Mouse (Mus musculus): ENCODE measurements around the gene Ciapin1. TPM values are rescaled to one million over a fixed set of nuclear protein-coding genes. Genes with fewer than 3 reads are reported as not detected.

Ciapin1 gene
- polyA plus RNA-seq, 1 experiment = 32.8 TPM

DNA sequence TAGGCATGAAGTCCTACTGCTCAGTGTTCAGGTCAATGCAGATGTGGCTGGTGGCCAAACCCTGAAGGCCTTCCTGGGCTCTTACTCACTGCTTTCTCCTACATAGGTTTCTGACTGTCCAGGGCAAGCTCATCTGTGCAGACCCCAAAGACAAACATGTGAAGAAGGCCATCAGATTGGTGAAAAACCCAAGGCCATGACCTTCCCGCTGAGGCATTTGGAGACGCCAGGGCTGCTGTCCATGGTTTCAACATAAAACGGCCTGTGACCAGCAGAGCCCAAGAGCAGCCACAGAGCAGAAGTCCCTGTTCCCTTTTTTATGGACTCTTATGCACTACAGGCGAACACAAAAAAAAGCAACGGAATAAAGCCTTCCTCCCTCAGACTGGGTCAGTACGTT is 26.5 kb downstream of the Ciapin1 start:
- TF ChIP-seq POLR2A (IDR thresholded peaks at IDR 0.05; ENCODE audit: low read depth, low read length) = no peak
- TF ChIP-seq CTCF (IDR thresholded peaks at IDR 0.05; ENCODE audit: extremely low read depth, insufficient read depth, insufficient read length, insufficient replicate concordance) = no peak
- Histone ChIP-seq H3K4me1 (ENCODE audit: control insufficient read depth, insufficient read depth, insufficient read length) (no peaks in the 10 kb centered on the region), H3K27me3 (ENCODE audit: control insufficient read depth, insufficient read depth, low read length) (no peaks in the 10 kb centered on the region), H3K4me3 (ENCODE audit: extremely low read depth, insufficient read depth, insufficient read length) (no peak overlapping the region), H3K36me3 (ENCODE audit: control insufficient read depth, insufficient read depth, low read length) (no peaks in the 10 kb centered on the region), H3K27ac (ENCODE audit: insufficient read depth, low read length) (no peak overlapping the region)
- WGBS = 66% methylated on average over 6 of the region's 6 CpGs
- no peak for DNase-seq (ENCODE audit: low read depth in 1 of 2, low spot score in 2 of 2)

GRCm38 (mm10) chr8:94810855-94811254 is 27.3 kb downstream of the Ciapin1 start:
- TF ChIP-seq POLR2A (IDR thresholded peaks at IDR 0.05; ENCODE audit: low read depth, low read length) (no peak), CTCF (IDR thresholded peaks at IDR 0.05; ENCODE audit: extremely low read depth, insufficient read depth, insufficient read length, insufficient replicate concordance) (no peak)

GRCm38 (mm10) chr8:94810153-94810552 is 28.0 kb downstream of the Ciapin1 start, which contains the start of gene Ccl17:
TSS of gene Ccl17 (plus strand) at chr8:94810453.
- H3K4me3 ChIP-seq (ENCODE audit: extremely low read depth, insufficient read depth, insufficient read length) = no peak within 1 kb of the TSS
- 64% methylated on average over 3 of the region's 3 CpGs for WGBS

More at GRCm38 (mm10) chr8:94810855-94811254, 27.3 kb downstream of the Ciapin1 start:
- WGBS = 81% methylated on average over 5 of the region's 5 CpGs
- Histone ChIP-seq H3K4me1 (ENCODE audit: control insufficient read depth, insufficient read depth, insufficient read length) (no peaks in the 10 kb centered on the region), H3K36me3 (ENCODE audit: control insufficient read depth, insufficient read depth, low read length) (no peaks in the 10 kb centered on the region), H3K27me3 (ENCODE audit: control insufficient read depth, insufficient read depth, low read length) (no peaks in the 10 kb centered on the region), H3K4me3 (ENCODE audit: extremely low read depth, insufficient read depth, insufficient read length) (no peak overlapping the region), H3K27ac (ENCODE audit: insufficient read depth, low read length) (no peak overlapping the region)
- DNase-seq (ENCODE audit: low read depth in 1 of 2, low spot score in 2 of 2) = no peak

DNA sequence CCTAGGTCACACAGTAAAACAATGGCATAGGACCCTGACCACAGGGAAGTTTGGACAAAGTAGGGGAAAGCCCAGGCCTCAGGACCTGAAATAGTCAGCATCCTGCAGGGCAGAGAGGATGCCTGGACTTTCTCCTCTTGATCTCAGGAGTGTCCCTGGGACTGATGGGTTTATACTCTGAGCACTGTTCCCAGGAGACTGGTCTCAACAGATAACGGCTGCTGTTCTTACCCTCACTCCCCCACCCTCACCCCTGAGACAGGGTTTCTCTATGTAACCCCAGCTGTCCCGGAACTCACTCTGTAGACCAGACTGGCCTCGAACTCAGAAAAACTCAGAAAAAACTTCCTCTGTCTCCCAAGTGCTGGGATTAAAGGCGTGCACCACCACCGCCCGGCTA is 29.8 kb downstream of the Ciapin1 start:
- no peak for TF ChIP-seq CTCF (IDR thresholded peaks at IDR 0.05; ENCODE audit: extremely low read depth, insufficient read depth, insufficient read length, insufficient replicate concordance)
- no peak for TF ChIP-seq POLR2A (IDR thresholded peaks at IDR 0.05; ENCODE audit: low read depth, low read length)
- no peaks in the 10 kb centered on the region for H3K36me3 ChIP-seq (ENCODE audit: control insufficient read depth, insufficient read depth, low read length)
- H3K4me1 ChIP-seq (ENCODE audit: control insufficient read depth, insufficient read depth, insufficient read length) = no peaks in the 10 kb centered on the region
- H3K27me3 ChIP-seq (ENCODE audit: control insufficient read depth, insufficient read depth, low read length) = no peaks in the 10 kb centered on the region
- DNase-seq (ENCODE audit: low read depth in 1 of 2, low spot score in 2 of 2) = no peak
- H3K4me3 ChIP-seq (ENCODE audit: extremely low read depth, insufficient read depth, insufficient read length) = no peak overlapping the region
- H3K27ac ChIP-seq (ENCODE audit: insufficient read depth, low read length) = no peak overlapping the region
- WGBS = 82% methylated on average over 6 of the region's 6 CpGs

More at GRCm38 (mm10) chr8:94810153-94810552, 28.0 kb downstream of the Ciapin1 start, which contains the start of gene Ccl17:
- no peak for TF ChIP-seq POLR2A (IDR thresholded peaks at IDR 0.05; ENCODE audit: low read depth, low read length)
- no peak for TF ChIP-seq CTCF (IDR thresholded peaks at IDR 0.05; ENCODE audit: extremely low read depth, insufficient read depth, insufficient read length, insufficient replicate concordance)
- no peak for DNase-seq (ENCODE audit: low read depth in 1 of 2, low spot score in 2 of 2)
- H3K4me1 ChIP-seq (ENCODE audit: control insufficient read depth, insufficient read depth, insufficient read length) = no peaks in the 10 kb centered on the region
- H3K36me3 ChIP-seq (ENCODE audit: control insufficient read depth, insufficient read depth, low read length) = no peaks in the 10 kb centered on the region
- H3K27me3 ChIP-seq (ENCODE audit: control insufficient read depth, insufficient read depth, low read length) = no peaks in the 10 kb centered on the region
- H3K27ac ChIP-seq (ENCODE audit: insufficient read depth, low read length) = no peak within 1 kb of the TSS

DNA sequence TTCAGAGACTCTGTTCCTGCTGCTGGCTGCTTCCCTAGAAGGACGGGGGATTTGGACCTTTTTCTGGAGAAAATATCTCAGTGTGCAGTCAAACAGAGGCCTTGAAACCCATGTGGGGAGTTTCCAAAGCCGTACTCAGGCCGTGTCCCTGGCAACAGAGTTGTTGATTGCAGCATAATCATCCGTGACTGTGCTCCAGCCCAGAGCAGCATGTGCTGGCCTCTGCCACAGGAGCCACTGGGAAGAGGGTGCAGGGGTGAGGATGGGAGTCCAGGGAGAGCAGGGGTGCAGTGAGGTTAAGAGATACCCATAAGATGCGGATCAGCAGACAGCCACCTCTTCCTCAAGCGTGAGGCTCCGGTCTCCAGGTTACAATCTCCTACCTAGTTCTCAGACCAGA is 30.7 kb downstream of the Ciapin1 start:
- H3K4me1 ChIP-seq (ENCODE audit: control insufficient read depth, insufficient read depth, insufficient read length) = 0 out of 2 replicates have a peak, but pooled peaks cover under 1% of the 10 kb centered on the region
- TF ChIP-seq POLR2A (IDR thresholded peaks at IDR 0.05; ENCODE audit: low read depth, low read length) (no peak), CTCF (IDR thresholded peaks at IDR 0.05; ENCODE audit: extremely low read depth, insufficient read depth, insufficient read length, insufficient replicate concordance) (no peak)
- H3K27ac ChIP-seq (ENCODE audit: insufficient read depth, low read length) = no peak overlapping the region
- H3K27me3 ChIP-seq (ENCODE audit: control insufficient read depth, insufficient read depth, low read length) = no peaks in the 10 kb centered on the region
- DNase-seq (ENCODE audit: low read depth in 1 of 2, low spot score in 2 of 2) = no peak
- H3K36me3 ChIP-seq (ENCODE audit: control insufficient read depth, insufficient read depth, low read length) = no peaks in the 10 kb centered on the region
- no peak overlapping the region for H3K4me3 ChIP-seq (ENCODE audit: extremely low read depth, insufficient read depth, insufficient read length)
- 86% methylated on average over 7 of the region's 7 CpGs for WGBS

DNA sequence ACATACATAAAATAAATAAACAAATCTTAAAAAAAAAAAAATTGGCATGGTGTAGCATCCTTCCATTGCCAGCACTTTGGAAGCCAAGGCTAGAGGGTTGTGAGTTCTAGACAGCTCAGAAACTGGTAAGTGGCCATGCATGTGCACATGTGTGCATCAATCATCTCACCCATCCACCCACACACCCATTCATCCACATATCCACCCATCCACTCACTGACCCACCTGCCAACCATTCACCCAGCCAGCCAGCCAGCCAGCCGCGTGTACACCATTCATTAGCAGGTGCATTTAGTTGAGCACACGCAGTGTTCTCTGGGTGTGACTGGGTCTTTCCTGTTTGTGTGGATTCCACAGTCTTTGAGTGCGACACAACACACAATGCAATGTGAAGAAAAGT is 32.3 kb downstream of the Ciapin1 start:
- DNase-seq (ENCODE audit: low read depth in 1 of 2, low spot score in 2 of 2) = no peak
- H3K27me3 ChIP-seq (ENCODE audit: control insufficient read depth, insufficient read depth, low read length) = no peaks in the 10 kb centered on the region
- TF ChIP-seq CTCF (IDR thresholded peaks at IDR 0.05; ENCODE audit: extremely low read depth, insufficient read depth, insufficient read length, insufficient replicate concordance) (no peak), POLR2A (IDR thresholded peaks at IDR 0.05; ENCODE audit: low read depth, low read length) (no peak)
- no peak overlapping the region for H3K27ac ChIP-seq (ENCODE audit: insufficient read depth, low read length)
- no peak overlapping the region for H3K4me3 ChIP-seq (ENCODE audit: extremely low read depth, insufficient read depth, insufficient read length)
- H3K4me1 ChIP-seq (ENCODE audit: control insufficient read depth, insufficient read depth, insufficient read length) = 0 out of 2 replicates have a peak, but pooled peaks cover 6% of the 10 kb centered on the region
- no peaks in the 10 kb centered on the region for H3K36me3 ChIP-seq (ENCODE audit: control insufficient read depth, insufficient read depth, low read length)
- WGBS = 79% methylated on average over 4 of the region's 4 CpGs

GRCm38 (mm10) chr8:94804546-94805340 is 33.4 kb downstream of the Ciapin1 start:
- H3K4me3 ChIP-seq (ENCODE audit: extremely low read depth, insufficient read depth, insufficient read length) = no peak overlapping the region
- no peaks in the 10 kb centered on the region for H3K27me3 ChIP-seq (ENCODE audit: control insufficient read depth, insufficient read depth, low read length)
- H3K27ac ChIP-seq (ENCODE audit: insufficient read depth, low read length) = no peak overlapping the region
- WGBS = 24% methylated on average over 10 of the region's 10 CpGs
- H3K36me3 ChIP-seq (ENCODE audit: control insufficient read depth, insufficient read depth, low read length) = no peaks in the 10 kb centered on the region
- TF ChIP-seq CTCF (IDR thresholded peaks at IDR 0.05; ENCODE audit: extremely low read depth, insufficient read depth, insufficient read length, insufficient replicate concordance) (no peak), POLR2A (IDR thresholded peaks at IDR 0.05; ENCODE audit: low read depth, low read length) (no peak)
- peaks cover 9% of the 10 kb centered on the region; the same call in 1 of the 2 replicates for H3K4me1 ChIP-seq (ENCODE audit: control insufficient read depth, insufficient read depth, insufficient read length)
- no peak for DNase-seq (ENCODE audit: low read depth in 1 of 2, low spot score in 2 of 2)
